Mouse (Mus musculus) CH12.LX (cell line): ENCODE data around the gene Rnf25.

ENCODE experiments used
- CTCF ChIP-seq, 2 experiments: IDR thresholded peaks in 1 of 2; conservative IDR thresholded peaks in 1 of 2; 2 replicates each; pipeline ENCODE4 v1.5.1; 2011 to 2012; ENCODE audit warnings: low read depth in 2 of 2, low read length in 2 of 2, improper control_type of control experiment in 1 of 2, inconsistent platforms in 1 of 2, mild to moderate bottlenecking in 1 of 2, moderate library complexity in 1 of 2
- E2F4 ChIP-seq: IDR thresholded peaks from 2 replicates; pipeline ENCODE4 v1.6.1; 2011; ENCODE audit warnings: low read depth, low read length, improper control_type of control experiment; ENCODE audit not compliant: insufficient replicate concordance
- GABPA ChIP-seq: IDR thresholded peaks from 2 replicates; pipeline ENCODE4 v1.6.1; 2012; ENCODE audit warnings: low read depth, low read length, improper control_type of control experiment, inconsistent platforms; ENCODE audit not compliant: insufficient replicate concordance
- POLR2A ChIP-seq: IDR thresholded peaks from 2 replicates; pipeline ENCODE4 v1.6.1; 2011; ENCODE audit warnings: low read depth, mild to moderate bottlenecking, improper control_type of control experiment, low read length
- POLR2AphosphoS2 ChIP-seq: IDR thresholded peaks from 2 replicates; pipeline ENCODE4 v1.6.1; 2011; ENCODE audit warnings: low read depth, low read length, improper control_type of control experiment
- TBP ChIP-seq: conservative IDR thresholded peaks from 2 replicates; pipeline ENCODE4 v1.6.1; 2011; ENCODE audit warnings: low read depth, low read length, improper control_type of control experiment
- UBTF ChIP-seq: IDR thresholded peaks from 2 replicates; pipeline ENCODE4 v1.6.1; 2012; ENCODE audit warnings: low read depth, mild to moderate bottlenecking, inconsistent platforms, low read length, improper control_type of control experiment, moderate library complexity
- ZKSCAN1 ChIP-seq: IDR thresholded peaks from 2 replicates; pipeline ENCODE4 v1.6.1; 2012; ENCODE audit warnings: low read depth, inconsistent platforms, low read length, improper control_type of control experiment, borderline replicate concordance
- ZMIZ1 ChIP-seq: IDR thresholded peaks from 2 replicates; pipeline ENCODE4 v1.6.1; 2012; ENCODE audit warnings: low read depth, mild to moderate bottlenecking, inconsistent platforms, low read length, improper control_type of control experiment

GRCm38 (mm10) chr1:74624183-74624582 is 23.0 kb upstream of the Rnf25 start:
- TF ChIP-seq E2F4 (no peak), POLR2AphosphoS2 (no peak), TBP (no peak), CTCF (conservative IDR thresholded peaks at IDR 0.05 in 1 of 2, IDR thresholded peaks at IDR 0.05 in 1 of 2; ENCODE audit: low read depth in 2 of 2, low read length in 2 of 2) (no peak), GABPA (no peak), ZMIZ1 (no peak), ZKSCAN1 (no peak), POLR2A (no peak), UBTF (no peak)
